8 mouse cellular contexts compared by ENCODE assay signal in the genomic region with DNA sequence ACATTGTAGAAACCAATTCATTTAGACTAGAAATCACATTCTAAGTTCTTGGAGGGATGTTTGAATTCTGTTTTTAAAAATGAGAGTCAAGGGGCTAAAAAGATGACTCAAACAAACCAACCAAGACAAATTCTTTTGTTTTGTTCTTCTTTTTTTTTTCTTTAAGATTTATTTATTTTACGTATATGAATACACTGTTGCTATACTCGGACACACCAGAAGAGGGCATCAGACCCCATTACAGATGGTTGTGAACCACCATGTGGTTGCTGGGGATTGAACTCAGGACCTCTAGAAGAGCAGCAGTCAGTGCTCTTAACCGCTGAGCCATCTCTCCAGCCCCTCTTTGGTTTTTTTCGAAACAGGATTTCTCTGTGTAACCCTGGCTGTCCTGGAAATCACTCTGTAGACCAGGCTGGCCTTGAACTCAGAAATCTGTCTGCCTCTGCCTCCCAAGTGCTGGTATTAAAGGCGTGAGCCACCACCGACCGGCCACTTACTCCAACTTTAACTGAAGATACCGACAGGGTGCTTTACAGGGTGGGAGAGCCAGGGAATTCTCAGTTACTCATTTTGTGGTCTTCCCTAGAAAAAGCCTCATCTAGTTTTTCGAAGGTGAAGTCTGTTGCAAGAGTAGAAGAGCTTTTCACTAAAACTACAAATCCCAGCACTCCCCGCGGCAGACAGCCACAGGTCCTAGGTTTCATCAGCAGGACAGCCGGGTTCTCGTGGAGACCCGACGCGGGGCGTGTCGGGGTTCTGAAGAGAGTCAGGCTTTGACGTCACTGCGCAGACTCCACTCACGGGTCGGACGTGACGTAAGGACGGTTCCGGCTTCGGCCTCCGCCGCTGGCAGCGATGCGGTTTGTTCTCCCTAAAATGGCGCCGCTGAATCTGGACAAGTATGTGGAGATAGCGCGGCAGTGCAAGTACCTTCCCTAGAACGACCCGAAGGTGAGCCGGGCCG. TPM values are rescaled to one million over a fixed set of nuclear protein-coding genes. Genes with fewer than 3 reads are reported as not detected.
DNase-seq lines count a peak whose midpoint lies in the region; ATAC-seq lines count a peak whose summit lies in the region.

No protein-coding gene starts in this region.

- no peaks in the 10 kb centered on the region for H3K4me1 ChIP-seq in hindbrain, embryonic 11.5 days (replicated peaks; ENCODE audit: control insufficient read depth, insufficient read depth, low read length)

- H3K27ac ChIP-seq in hindbrain, embryonic 11.5 days (ENCODE audit: low read depth, low read length) = peak overlapping the region; percentile 77

- 4% methylated on average over 39 of the region's 39 CpGs for WGBS in hindbrain, embryonic 11.5 days

- peak; percentile 98 for DNase-seq in Muller cell, postnatal 12 days (ENCODE audit: inconsistent ontology term)
- DNase-seq in cerebellum, adult 9-11 months = peak; percentile 98
- peak; percentile 98 for DNase-seq in frontal cortex, adult 2 months (ENCODE audit: extremely low spot score in 1 of 2, low spot score in 1 of 2)
- peak; percentile 99 for DNase-seq in hindbrain, embryonic 11.5 days (ENCODE audit: low spot score)
- DNase-seq in layer of hippocampus, postnatal 10 days (ENCODE audit: low spot score in 2 of 2) = peak; percentile 95 to 96
- peak; percentile 99 for DNase-seq in lung, postnatal 10 days
- DNase-seq in ovary, postnatal 36 days (ENCODE audit: low spot score) = peak; percentile 94
- DNase-seq in thymus, postnatal 25 days = peak; percentile 95

- H3K9ac ChIP-seq in hindbrain, embryonic 11.5 days (ENCODE audit: low read depth, low read length) = peak overlapping the region; percentile 79

- peak; percentile 96 for ATAC-seq in hindbrain, embryonic 11.5 days (ENCODE audit: low FRiP score)

- H3K4me3 ChIP-seq in hindbrain, embryonic 11.5 days (ENCODE audit: low read depth, low read length) = peak overlapping the region; percentile 65

- no peaks in the 10 kb centered on the region for H3K36me3 ChIP-seq in hindbrain, embryonic 11.5 days (ENCODE audit: control insufficient read depth, insufficient read depth, low read length)

- H3K9me3 ChIP-seq in hindbrain, embryonic 11.5 days (ENCODE audit: control insufficient read depth, low read length) = no peaks in the 10 kb centered on the region

- H3K27me3 ChIP-seq in hindbrain, embryonic 11.5 days (ENCODE audit: control insufficient read depth, insufficient read depth, low read length) = no peaks in the 10 kb centered on the region

- no peak overlapping the region for H3K4me2 ChIP-seq in hindbrain, embryonic 11.5 days (replicated peaks; ENCODE audit: low read depth, low read length)

RNA-seq across cellular contexts. Expression of a gene that starts 2.1 kb away (rescaled TPM):
- 37.0 and 38.3 TPM in 2 replicates for polyA plus RNA-seq in frontal cortex, adult 2 months (2012; rRNA removed)
- 33.2 and 36.0 TPM in 2 replicates for polyA plus RNA-seq in hindbrain, embryonic 11.5 days (2014; fragmentation: Nextera tagmentation; extraction: Ambion mirVana)
- total RNA-seq in layer of hippocampus, postnatal 10 days (2021) = 10 to 100 TPM; 23.8 to 26.1 TPM

RNA-seq across cellular contexts. Expression of a gene that starts 24.3 kb away (rescaled TPM):
- 76.5 and 80.3 TPM in 2 replicates for polyA plus RNA-seq in frontal cortex, adult 2 months (2012; rRNA removed)
- 63.5 and 65.6 TPM in 2 replicates for polyA plus RNA-seq in hindbrain, embryonic 11.5 days (2014; fragmentation: Nextera tagmentation; extraction: Ambion mirVana)
- 10 to 100 TPM; 88.5 to 89.5 TPM for total RNA-seq in layer of hippocampus, postnatal 10 days (2021)

RNA-seq across cellular contexts. Expression of a gene that starts 30.0 kb away (rescaled TPM):
- 207 and 209 TPM in 2 replicates for polyA plus RNA-seq in frontal cortex, adult 2 months (2012; rRNA removed)
- 838 and 881 TPM in 2 replicates for polyA plus RNA-seq in hindbrain, embryonic 11.5 days (2014; fragmentation: Nextera tagmentation; extraction: Ambion mirVana)
- total RNA-seq in layer of hippocampus, postnatal 10 days (2021) = 100 to 1,000 TPM; 219 to 226 TPM

RNA-seq across cellular contexts. Expression of a gene that starts 31.0 kb away (rescaled TPM):
- polyA plus RNA-seq in frontal cortex, adult 2 months (2012; rRNA removed) = not detected in 2 replicates
- 0.11 TPM in 1 of 2 replicates, not detected in the other for polyA plus RNA-seq in hindbrain, embryonic 11.5 days (2014; fragmentation: Nextera tagmentation; extraction: Ambion mirVana)
- total RNA-seq in layer of hippocampus, postnatal 10 days (2021) = not detected

RNA-seq across cellular contexts. Expression of a gene that starts 46.8 kb away (rescaled TPM):
- polyA plus RNA-seq in frontal cortex, adult 2 months (2012; rRNA removed) = 43.8 and 53.8 TPM in 2 replicates
- polyA plus RNA-seq in hindbrain, embryonic 11.5 days (2014; fragmentation: Nextera tagmentation; extraction: Ambion mirVana) = 94.0 and 108 TPM in 2 replicates
- 100 to 1,000 TPM; 108 to 114 TPM for total RNA-seq in layer of hippocampus, postnatal 10 days (2021)

Comparison
In these comparisons a context has a peak if more than half of its experiments do, and no peak if none do; other contexts are left out.
1. Peak in every context shown above with its lines: DNase-seq, ATAC-seq, H3K4me3 ChIP-seq and H3K27ac ChIP-seq.